Mouse (Mus musculus) midbrain, embryonic 14.5 days (tissue): ENCODE measurements around the gene Pitpnm3. TPM values are rescaled to one million over a fixed set of nuclear protein-coding genes. Genes with fewer than 3 reads are reported as not detected.
A peak's percentile ranks its signal among the peaks of the same experiment; 100 is the strongest.

Experiments
- ATAC-seq: fragments of 200-750 bp; cut with Nextera tagmentation; 2 replicates; pipeline ENCODE4 v1.8.0; 2017; ENCODE audit warnings: moderate number of reproducible peaks, moderate library complexity; ENCODE audit not compliant: low FRiP score, low TSS enrichment
- DNase-seq: peaks from one replicate; pipeline ENCODE4 v3.0.0-alpha.2; 2015
- H3K27ac ChIP-seq: fragments of 300-500 bp; sonication (generic); replicated peaks from 2 replicates; pipeline ENCODE4 v1.5.1; 2014; ENCODE audit warnings: mild to moderate bottlenecking, low read depth, low read length, moderate library complexity
- H3K27me3 ChIP-seq: fragments of 300-500 bp; sonication (generic); 2 replicates; pipeline ENCODE4 v1.6.1; 2014; ENCODE audit warnings: low read length, control low read depth, mixed read lengths; ENCODE audit not compliant: control insufficient read depth, insufficient read depth
- H3K36me3 ChIP-seq: fragments of 300-500 bp; sonication (generic); 2 replicates; pipeline ENCODE4 v1.6.1; 2014; ENCODE audit warnings: low read length, control low read depth; ENCODE audit not compliant: control insufficient read depth, insufficient read depth
- H3K4me1 ChIP-seq: fragments of 300-500 bp; sonication (generic); 2 replicates; pipeline ENCODE4 v1.6.1; 2014; ENCODE audit warnings: mild to moderate bottlenecking, antibody characterized with exemption, low read length, control low read depth; ENCODE audit not compliant: control insufficient read depth, insufficient read depth
- H3K4me2 ChIP-seq: fragments of 300-500 bp; sonication (generic); 2 replicates; pipeline ENCODE4 v1.6.1; 2014; ENCODE audit warnings: mild to moderate bottlenecking, low read length, moderate library complexity
- H3K4me3 ChIP-seq: fragments of 300-500 bp; sonication (generic); replicated peaks from 2 replicates; pipeline ENCODE4 v1.5.1; 2014; ENCODE audit warnings: low read depth, low read length
- H3K9ac ChIP-seq: fragments of 300-500 bp; sonication (generic); replicated peaks from 2 replicates; pipeline ENCODE4 v1.6.1; 2014; ENCODE audit warnings: mild to moderate bottlenecking, low read length, moderate library complexity
- H3K9me3 ChIP-seq: fragments of 300-500 bp; sonication (generic); 2 replicates; pipeline ENCODE4 v1.6.1; 2016; ENCODE audit warnings: low read length, control low read depth, mixed read lengths; ENCODE audit not compliant: control insufficient read depth
- WGBS: fragments of 180-500 bp; shearing (Covaris S2); extraction: QIAGEN DNeasy Blood & Tissue Kit; methylation state at CpG from one replicate; pipeline ENCODE4 v1.1.7; 2014; 5-methylcytosine and 5-hydroxymethylcytosine counted together
- polyA plus RNA-seq: library from polyadenylated mRNA; unstranded; fragments of >200 nt; fragmentation: Nextera tagmentation; extraction: Ambion mirVana; gene quantifications from 2 replicates; pipeline ENCODE4 v1.2.1, GENCODE M21; 2014

Gene Pitpnm3
- polyA plus RNA-seq, 1 experiment from 2014 or later, result 4.0 TPM

DNA sequence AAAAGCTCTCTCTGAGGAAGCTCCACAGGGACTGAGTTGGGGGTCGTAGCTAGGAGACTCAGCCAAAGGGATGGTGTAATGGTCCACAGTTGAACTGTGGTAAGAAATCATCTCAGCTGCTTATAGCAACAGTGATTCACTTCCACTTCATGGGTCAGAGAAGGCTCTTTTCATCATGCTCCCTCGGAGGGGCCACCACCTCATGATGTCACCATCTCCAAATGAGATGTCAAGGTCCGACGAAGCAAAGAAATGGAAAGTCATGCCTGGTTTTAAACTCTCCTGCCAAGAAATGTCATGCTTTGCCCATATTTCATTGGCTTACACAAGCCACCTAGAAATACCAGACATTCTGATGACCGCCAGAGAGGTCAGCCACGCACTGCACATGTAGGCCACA, 15.2 kb downstream of the Pitpnm3 start:
- Histone ChIP-seq H3K4me3 (no peak overlapping the region), H3K9me3 (no peaks in the 10 kb centered on the region), H3K4me2 (no peak overlapping the region), H3K9ac (no peak overlapping the region), H3K27ac (no peak overlapping the region), H3K4me1 (no peaks in the 10 kb centered on the region), H3K36me3 (no peaks in the 10 kb centered on the region), H3K27me3 (no peaks in the 10 kb centered on the region)
- no peak for ATAC-seq
- 91% methylated on average over 6 of the region's 6 CpGs for WGBS
- DNase-seq, result no peak

- Histone ChIP-seq H3K4me3 (no peak overlapping the region), H3K9ac (no peak overlapping the region), H3K9me3 (no peaks in the 10 kb centered on the region), H3K4me2 (no peak overlapping the region), H3K27me3 (no peaks in the 10 kb centered on the region), H3K27ac (no peak overlapping the region), H3K36me3 (no peaks in the 10 kb centered on the region), H3K4me1 (no peaks in the 10 kb centered on the region)
- DNase-seq, result no peak
- no peak for ATAC-seq
- 89% methylated on average over 3 of the region's 3 CpGs for WGBS
These were observed 16.9 kb downstream of the Pitpnm3 start for GRCm38 (mm10) chr11:72118630-72119029.

- no peak for ATAC-seq
- Histone ChIP-seq H3K4me2 (no peak overlapping the region), H3K9me3 (no peaks in the 10 kb centered on the region), H3K27ac (no peak overlapping the region), H3K36me3 (no peaks in the 10 kb centered on the region), H3K4me1 (no peaks in the 10 kb centered on the region), H3K4me3 (no peak overlapping the region), H3K27me3 (no peaks in the 10 kb centered on the region), H3K9ac (no peak overlapping the region)
- 64% methylated on average over 4 of the region's 4 CpGs for WGBS
- DNase-seq, result no peak
These were observed 22.3 kb downstream of the Pitpnm3 start for GRCm38 (mm10) chr11:72113296-72113695.

DNA sequence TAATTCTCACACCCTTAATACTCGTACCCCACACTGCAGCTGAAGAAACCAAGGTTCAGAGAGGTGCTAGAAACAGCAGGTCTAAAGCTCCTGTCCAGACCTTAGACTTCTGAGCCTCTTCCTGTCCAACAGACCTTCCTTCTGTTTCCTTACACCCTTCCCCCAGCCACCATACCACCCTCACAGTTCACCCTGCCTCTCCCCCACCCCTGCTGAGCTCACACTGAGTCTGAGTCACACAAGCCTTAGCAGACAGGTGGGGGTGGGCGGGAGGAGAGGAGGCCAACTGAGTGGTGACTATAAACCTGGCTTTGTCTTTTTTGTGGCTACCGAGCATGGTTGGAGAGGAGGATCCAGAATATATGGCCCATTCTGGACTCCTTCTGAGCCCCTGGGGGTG, 24.9 kb downstream of the Pitpnm3 start:
- H3K4me3 ChIP-seq, result no peak overlapping the region
- no peaks in the 10 kb centered on the region for H3K36me3 ChIP-seq
- ATAC-seq (no peak), DNase-seq (no peak)
- H3K27me3 ChIP-seq, result no peaks in the 10 kb centered on the region
- H3K4me2 ChIP-seq, result no peak overlapping the region
- no peak overlapping the region for H3K27ac ChIP-seq
- no peak overlapping the region for H3K9ac ChIP-seq
- 65% methylated on average over 3 of the region's 3 CpGs for WGBS
- no peaks in the 10 kb centered on the region for H3K4me1 ChIP-seq
- H3K9me3 ChIP-seq, result no peaks in the 10 kb centered on the region

- no peaks in the 10 kb centered on the region for H3K27me3 ChIP-seq
- 64% methylated on average over 8 of the region's 8 CpGs for WGBS
- ATAC-seq (no peak), DNase-seq (no peak)
- H3K27ac ChIP-seq, result peak overlapping the region; percentile 46
- H3K36me3 ChIP-seq, result no peaks in the 10 kb centered on the region
- H3K4me1 ChIP-seq, result no peaks in the 10 kb centered on the region
- no peak overlapping the region for H3K4me2 ChIP-seq
- H3K9me3 ChIP-seq, result no peaks in the 10 kb centered on the region
- no peak overlapping the region for H3K4me3 ChIP-seq
- H3K9ac ChIP-seq, result 0 out of 2 replicates have a peak overlapping the region, but pooled peaks have one; percentile 0
These were observed 31.4 kb downstream of the Pitpnm3 start for GRCm38 (mm10) chr11:72104223-72104622.

DNA sequence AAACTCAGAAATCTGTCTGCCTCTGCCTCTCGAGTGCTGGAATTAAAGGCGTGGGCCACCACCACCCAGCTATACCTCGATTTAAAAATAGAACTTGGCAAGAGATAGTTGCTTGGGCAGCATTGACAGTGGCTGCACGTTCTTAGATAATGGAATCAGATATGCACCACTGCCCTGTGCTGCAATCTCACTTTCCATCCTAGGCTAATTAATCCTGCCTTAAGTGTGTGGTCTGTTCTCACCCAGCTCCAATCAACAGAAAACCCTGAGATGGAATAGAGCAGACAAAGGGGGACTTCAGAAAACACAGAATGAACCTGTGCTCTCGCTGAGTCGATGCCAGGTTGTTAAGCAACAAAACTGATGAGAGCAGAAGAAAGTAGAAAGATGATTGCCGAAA, 32.0 kb downstream of the Pitpnm3 start:
- Histone ChIP-seq H3K9ac (no peak overlapping the region), H3K4me2 (no peak overlapping the region), H3K27me3 (no peaks in the 10 kb centered on the region), H3K4me3 (no peak overlapping the region), H3K36me3 (no peaks in the 10 kb centered on the region), H3K27ac (peak overlapping the region; percentile 46), H3K9me3 (no peaks in the 10 kb centered on the region), H3K4me1 (no peaks in the 10 kb centered on the region)
- ATAC-seq, result no peak
- DNase-seq, result peak; percentile 29
- 54% methylated on average over 7 of the region's 7 CpGs for WGBS

GRCm38 (mm10) chr11:72100996-72101395, 34.6 kb downstream of the Pitpnm3 start:
- 91% methylated on average over 4 of the region's 4 CpGs for WGBS
- no peak overlapping the region for H3K27ac ChIP-seq

DNA sequence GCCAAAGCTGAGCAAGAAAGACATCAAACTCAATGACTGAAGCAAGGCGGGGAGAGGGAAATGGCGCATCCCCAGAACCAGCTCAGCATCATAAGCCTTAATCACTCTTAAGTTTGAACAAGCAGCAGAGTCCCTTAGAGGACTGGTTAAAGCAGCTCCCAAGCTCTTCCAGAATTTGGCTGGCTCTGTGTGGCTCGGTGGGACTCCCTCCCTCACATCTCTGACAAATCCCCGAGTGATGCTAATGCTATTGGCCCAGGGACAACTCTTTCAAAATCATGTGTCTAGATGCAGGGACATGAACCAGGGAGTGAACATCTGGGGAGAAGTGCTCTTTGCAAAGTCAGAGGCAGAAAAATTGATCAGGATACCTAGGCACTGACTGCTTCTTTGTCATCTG, 36.4 kb downstream of the Pitpnm3 start:
- no peak overlapping the region for H3K27ac ChIP-seq
- no peak for ATAC-seq
- H3K9ac ChIP-seq, result no peak overlapping the region
- H3K36me3 ChIP-seq, result no peaks in the 10 kb centered on the region
- 55% methylated on average over 4 of the region's 4 CpGs for WGBS
- H3K4me2 ChIP-seq, result no peak overlapping the region
- H3K4me3 ChIP-seq, result no peak overlapping the region
- H3K27me3 ChIP-seq, result no peaks in the 10 kb centered on the region
- no peak for DNase-seq
- peaks cover 9% of the 10 kb centered on the region; the same call in 1 of the 2 replicates for H3K4me1 ChIP-seq
- no peaks in the 10 kb centered on the region for H3K9me3 ChIP-seq

More at GRCm38 (mm10) chr11:72100996-72101395, 34.6 kb downstream of the Pitpnm3 start:
- ATAC-seq, result no peak
- H3K4me3 ChIP-seq, result no peak overlapping the region
- H3K9me3 ChIP-seq, result no peaks in the 10 kb centered on the region
- no peaks in the 10 kb centered on the region for H3K36me3 ChIP-seq
- H3K27me3 ChIP-seq, result no peaks in the 10 kb centered on the region
- H3K4me1 ChIP-seq, result peaks cover 6% of the 10 kb centered on the region; the same call in 1 of the 2 replicates
- H3K9ac ChIP-seq, result no peak overlapping the region
- H3K4me2 ChIP-seq, result no peak overlapping the region
- no peak for DNase-seq

DNA sequence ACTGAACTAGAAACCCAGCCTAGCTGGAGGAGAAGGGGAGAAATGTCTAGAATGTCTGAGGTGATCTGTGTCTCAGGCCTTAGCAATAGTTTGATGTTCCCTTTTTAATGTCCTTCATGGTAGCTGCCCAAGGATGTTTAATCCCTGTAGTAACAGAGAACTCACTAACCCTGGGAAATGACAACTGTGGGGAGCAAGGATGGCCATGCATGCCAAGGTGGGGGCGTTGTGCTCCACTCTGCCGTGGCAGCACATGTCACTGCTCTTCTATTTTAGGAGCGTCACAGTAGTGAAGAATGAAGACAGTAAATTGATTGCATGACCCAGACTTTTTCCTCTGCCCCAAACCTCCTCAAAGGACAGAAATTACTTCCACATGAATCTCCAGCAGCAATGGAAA, 37.6 kb downstream of the Pitpnm3 start:
- H3K9ac ChIP-seq, result no peak overlapping the region
- no peaks in the 10 kb centered on the region for H3K27me3 ChIP-seq
- no peak overlapping the region for H3K27ac ChIP-seq
- H3K9me3 ChIP-seq, result no peaks in the 10 kb centered on the region
- H3K4me3 ChIP-seq, result no peak overlapping the region
- ATAC-seq, result no peak
- 93% methylated on average over 3 of the region's 3 CpGs for whole genome bisulfite sequencing
- peaks cover 9% of the 10 kb centered on the region; the same call in 1 of the 2 replicates for H3K4me1 ChIP-seq
- DNase-seq, result no peak
- H3K4me2 ChIP-seq, result no peak overlapping the region
- no peaks in the 10 kb centered on the region for H3K36me3 ChIP-seq
